Mouse (Mus musculus) embryonic fibroblast, embryonic 13.5 days (primary cell): ENCODE data around the gene Exoc3l4.

ENCODE experiments used
- CTCF ChIP-seq: IDR thresholded peaks from 2 replicates; pipeline ENCODE4 v1.5.1; 2011; ENCODE audit warnings: mild to moderate bottlenecking, control low read depth, low read length, moderate library complexity, borderline replicate concordance; ENCODE audit not compliant: insufficient read depth
- POLR2A ChIP-seq: IDR thresholded peaks from 2 replicates; pipeline ENCODE4 v1.6.1; 2011; ENCODE audit warnings: low read depth, mild to moderate bottlenecking, control low read depth, low read length, moderate library complexity

DNA sequence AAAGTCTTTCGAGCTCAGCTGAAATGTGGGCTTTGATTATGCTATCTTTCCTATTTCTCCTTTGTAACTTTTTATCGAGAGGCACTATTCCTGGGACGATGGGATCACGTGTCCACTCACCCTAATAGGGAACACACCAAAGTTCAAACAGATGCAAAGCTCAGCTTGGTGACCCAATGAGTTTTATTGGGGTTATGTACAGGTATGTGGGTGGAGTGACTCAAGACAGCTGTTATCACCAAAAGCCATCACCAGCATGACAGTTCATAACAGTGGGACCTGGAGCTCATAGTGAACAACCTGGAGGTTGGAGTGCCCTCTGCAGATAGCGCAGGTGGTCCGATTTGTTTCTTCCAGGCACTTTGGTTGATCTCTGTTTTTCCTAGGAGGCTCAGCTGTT is 22.0 kb downstream of the Exoc3l4 start:
- TF ChIP-seq POLR2A (no peak), CTCF (no peak)
